Mouse (Mus musculus): ENCODE results near the gene Tmco4.

GRCm38 (mm10) chr4:139030675-139031074, 58.0 kb downstream of the Tmco4 start:
- TF ChIP-seq GATA1 (IDR thresholded peaks at IDR 0.05; ENCODE audit: low read length) (no peak), TAL1 (IDR thresholded peaks at IDR 0.05; ENCODE audit: low read length) (no peak)

Measured in erythroblast, embryonic 14.5 days (primary cell).